Mouse (Mus musculus): ENCODE results near the gene Trim31. TPM values are rescaled to one million over a fixed set of nuclear protein-coding genes. Genes with fewer than 3 reads are reported as not detected.

The Trim31 gene
- total RNA-seq, 2 experiments from 2014 or later, result not detected

GRCm38 (mm10) chr17:36900691-36901090, 2.8 kb downstream of the Trim31 start:
- intact Hi-C loops (cut with DNase I), result no loop called here
- no peak for DNase-seq (ENCODE audit: extremely low spot score in 1 of 2, low spot score in 2 of 2)
- peak; percentile 26 for TF ChIP-seq CTCF (IDR thresholded peaks at IDR 0.05)
- no peak overlapping the region for H3K27ac ChIP-seq
- H3K4me3 ChIP-seq, result no peak overlapping the region

- Histone ChIP-seq H3K4me3 (no peak overlapping the region), H3K27ac (no peak overlapping the region)
- no peak for TF ChIP-seq CTCF (IDR thresholded peaks at IDR 0.05)
- no peak for DNase-seq (ENCODE audit: extremely low spot score in 1 of 2, low spot score in 2 of 2)
- intact Hi-C loops (cut with DNase I), result no loop called here
These were observed 5.7 kb downstream of the Trim31 start for GRCm38 (mm10) chr17:36903651-36904050.

GRCm38 (mm10) chr17:36908235-36908634, 10.3 kb downstream of the Trim31 start:
- no peak overlapping the region for H3K4me3 ChIP-seq
- DNase-seq (ENCODE audit: extremely low spot score in 1 of 2, low spot score in 2 of 2), result no peak
- no peak for TF ChIP-seq CTCF (IDR thresholded peaks at IDR 0.05)
- intact Hi-C loops (cut with DNase I), result no loop called here
- no peak overlapping the region for H3K27ac ChIP-seq

- no peak for DNase-seq (ENCODE audit: extremely low spot score in 1 of 2, low spot score in 2 of 2)
- Histone ChIP-seq H3K27ac (no peak overlapping the region), H3K4me3 (no peak overlapping the region)
- no peak for TF ChIP-seq CTCF (IDR thresholded peaks at IDR 0.05)
- intact Hi-C loops (cut with DNase I), result no loop called here
These were observed 11.9 kb downstream of the Trim31 start for GRCm38 (mm10) chr17:36909802-36910201.

- Histone ChIP-seq H3K27ac (no peak overlapping the region), H3K4me3 (no peak overlapping the region)
- DNase-seq (ENCODE audit: extremely low spot score in 1 of 2, low spot score in 2 of 2), result no peak
- no peak for TF ChIP-seq CTCF (IDR thresholded peaks at IDR 0.05)
- intact Hi-C loops (cut with DNase I), result no loop called here
These were observed 14.1 kb downstream of the Trim31 start for GRCm38 (mm10) chr17:36912031-36912430.

- DNase-seq (ENCODE audit: extremely low spot score in 1 of 2, low spot score in 2 of 2), result peak; percentile 71 to 77
- H3K4me3 ChIP-seq, result no peak overlapping the region
- TF ChIP-seq CTCF (IDR thresholded peaks at IDR 0.05), result peak; percentile 88
- no peak overlapping the region for H3K27ac ChIP-seq
- intact Hi-C loops (cut with DNase I), result loop anchor here (2.0 kb wide), 2 partner anchors 21 to 81 kb away; no protein-coding TSS in a partner anchor
These were observed 16.2 kb downstream of the Trim31 start for GRCm38 (mm10) chr17:36914108-36914507.

GRCm38 (mm10) chr17:36915076-36915475, 17.2 kb downstream of the Trim31 start:
- H3K27ac ChIP-seq, result no peak overlapping the region
- TF ChIP-seq CTCF (IDR thresholded peaks at IDR 0.05), result peak; percentile 71
- intact Hi-C loops (cut with DNase I), result loop anchor here (1.0 to 2.0 kb wide), 3 partner anchors 22 to 132 kb away; no protein-coding TSS in a partner anchor
- DNase-seq (ENCODE audit: extremely low spot score in 1 of 2, low spot score in 2 of 2), result peak; percentile 50 to 63
- no peak overlapping the region for H3K4me3 ChIP-seq

GRCm38 (mm10) chr17:36920239-36920638, 22.3 kb downstream of the Trim31 start:
- DNase-seq (ENCODE audit: extremely low spot score in 1 of 2, low spot score in 2 of 2), result no peak
- no peak for TF ChIP-seq CTCF (IDR thresholded peaks at IDR 0.05)
- intact Hi-C loops (cut with DNase I), result no loop called here
- H3K27ac ChIP-seq, result no peak overlapping the region
- no peak overlapping the region for H3K4me3 ChIP-seq

GRCm38 (mm10) chr17:36922715-36923114, 24.8 kb downstream of the Trim31 start:
- DNase-seq (ENCODE audit: extremely low spot score in 1 of 2, low spot score in 2 of 2), result no peak
- H3K4me3 ChIP-seq, result no peak overlapping the region
- TF ChIP-seq CTCF (IDR thresholded peaks at IDR 0.05), result no peak
- H3K27ac ChIP-seq, result no peak overlapping the region
- intact Hi-C loops (cut with DNase I), result no loop called here

GRCm38 (mm10) chr17:36923491-36923890, 25.6 kb downstream of the Trim31 start:
- H3K27ac ChIP-seq, result no peak overlapping the region
- no peak for DNase-seq (ENCODE audit: extremely low spot score in 1 of 2, low spot score in 2 of 2)
- intact Hi-C loops (cut with DNase I), result no loop called here
- no peak for TF ChIP-seq CTCF (IDR thresholded peaks at IDR 0.05)
- no peak overlapping the region for H3K4me3 ChIP-seq

- no peak overlapping the region for H3K4me3 ChIP-seq
- no peak for TF ChIP-seq CTCF (IDR thresholded peaks at IDR 0.05)
- DNase-seq (ENCODE audit: extremely low spot score in 1 of 2, low spot score in 2 of 2), result no peak
- no peak overlapping the region for H3K27ac ChIP-seq
- intact Hi-C loops (cut with DNase I), result loop anchor here (2.0 kb wide), 1 partner anchor 15 kb away; the partner anchor contains the start of gene Rnf39
These were observed 29.7 kb downstream of the Trim31 start for GRCm38 (mm10) chr17:36927496-36928120.

GRCm38 (mm10) chr17:36929236-36929932, 31.5 kb downstream of the Trim31 start:
- no peak for TF ChIP-seq CTCF (IDR thresholded peaks at IDR 0.05)
- intact Hi-C loops (cut with DNase I), result loop anchor here (2.0 kb wide), 1 partner anchor 13 kb away; the partner anchor contains the start of gene Rnf39
- no peak overlapping the region for H3K4me3 ChIP-seq
- no peak overlapping the region for H3K27ac ChIP-seq
- peak in 1 of 2 experiments; percentile 43 for DNase-seq (ENCODE audit: extremely low spot score in 1 of 2, low spot score in 2 of 2)
